Mouse (Mus musculus) limb, embryonic 14.5 days (tissue): ENCODE results near the gene Pigm. TPM values are rescaled to one million over a fixed set of nuclear protein-coding genes. Genes with fewer than 3 reads are reported as not detected.

ENCODE experiments used
- ATAC-seq: fragments of 200-750 bp; cut with Nextera tagmentation; 2 replicates; pipeline ENCODE4 v1.8.0; 2017; ENCODE audit warnings: low read depth, moderate number of reproducible peaks, moderate TSS enrichment; ENCODE audit not compliant: low FRiP score
- DNase-seq: peaks from one replicate; pipeline ENCODE4 v3.0.0-alpha.2; 2015; ENCODE audit warnings: low spot score
- H3K27ac ChIP-seq: fragments of 300-500 bp; sonication (generic); replicated peaks from 2 replicates; pipeline ENCODE4 v1.5.1; 2014; ENCODE audit warnings: low read depth, mild to moderate bottlenecking, low read length, moderate library complexity, mixed read lengths
- H3K27me3 ChIP-seq: fragments of 300-500 bp; sonication (generic); 2 replicates; pipeline ENCODE4 v1.6.1; 2014; ENCODE audit warnings: low read length, mixed read lengths; ENCODE audit not compliant: control insufficient read depth, insufficient read depth
- H3K36me3 ChIP-seq: fragments of 300-500 bp; sonication (generic); 2 replicates; pipeline ENCODE4 v1.6.1; 2014; ENCODE audit warnings: mild to moderate bottlenecking, low read length, moderate library complexity, mixed read lengths; ENCODE audit not compliant: control insufficient read depth, insufficient read depth
- H3K4me1 ChIP-seq: fragments of 300-500 bp; sonication (generic); 2 replicates; pipeline ENCODE4 v1.6.1; 2014; ENCODE audit warnings: antibody characterized with exemption, low read length, mixed read lengths; ENCODE audit not compliant: control insufficient read depth, insufficient read depth
- H3K4me2 ChIP-seq: fragments of 300-500 bp; sonication (generic); replicated peaks from 2 replicates; pipeline ENCODE4 v1.6.1; 2014; ENCODE audit warnings: low read depth, mild to moderate bottlenecking, low read length, moderate library complexity; ENCODE audit not compliant: severe bottlenecking
- H3K4me3 ChIP-seq: fragments of 300-500 bp; sonication (generic); replicated peaks from 2 replicates; pipeline ENCODE4 v1.5.1; 2014; ENCODE audit warnings: low read length
- H3K9ac ChIP-seq: fragments of 300-500 bp; sonication (generic); 2 replicates; pipeline ENCODE4 v1.6.1; 2014; ENCODE audit warnings: mild to moderate bottlenecking, low read depth, low read length, moderate library complexity; ENCODE audit not compliant: severe bottlenecking
- H3K9me3 ChIP-seq: fragments of 300-500 bp; sonication (generic); 2 replicates; pipeline ENCODE4 v1.6.1; 2016; ENCODE audit warnings: low read length; ENCODE audit not compliant: control insufficient read depth
- POLR2A ChIP-seq: fragments of 200-500 bp; IDR thresholded peaks from 2 replicates; pipeline ENCODE4 v1.8.0; 2012; ENCODE audit warnings: inconsistent platforms, mild to moderate bottlenecking, moderate library complexity, borderline replicate concordance; ENCODE audit not compliant: insufficient read depth, insufficient read length; ENCODE audit errors: extremely low read depth
- WGBS: fragments of 180-500 bp; shearing (Covaris S2); extraction: QIAGEN DNeasy Blood & Tissue Kit; methylation state at CpG from one replicate; pipeline ENCODE4 v1.1.7; 2014; 5-methylcytosine and 5-hydroxymethylcytosine counted together
- polyA plus RNA-seq, 2 experiments: library from polyadenylated mRNA; depleted of rRNA in 1 of 2; stranded (reverse) in 1 of 2; unstranded in 1 of 2; fragments of >200 nt; fragmentation: Nextera tagmentation in 1 of 2; extraction: Ambion mirVana in 1 of 2; gene quantifications; 2 replicates each; pipeline versions ENCODE4 v1.2.1 to v1.2.3; 2012 to 2014

Pigm gene
- polyA plus RNA-seq, 2 experiments, result 6.7 to 9.6 TPM

DNA sequence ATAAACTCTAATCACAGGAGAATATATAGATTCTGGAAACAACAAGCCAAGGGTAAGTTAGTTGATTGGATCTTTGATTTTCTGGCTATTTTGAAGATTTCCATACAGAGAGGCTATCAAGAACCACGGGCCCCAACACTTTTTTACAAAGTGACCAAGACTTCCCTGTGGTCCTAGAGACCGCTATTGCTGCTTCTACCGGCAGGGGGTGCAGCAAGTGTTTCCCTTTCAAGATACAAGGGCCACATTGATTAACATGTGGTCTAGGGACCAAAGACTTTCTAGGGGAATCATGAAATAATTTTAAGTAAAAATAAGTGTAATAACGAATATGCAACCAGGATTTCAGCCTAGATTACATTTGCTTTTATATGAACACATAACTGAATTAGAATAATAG, 34.5 kb downstream of the Pigm start:
- peak; percentile 43 for DNase-seq
- WGBS, result 8% methylated on average over 4 of the region's 4 CpGs
- no peak overlapping the region for H3K4me2 ChIP-seq
- no peaks in the 10 kb centered on the region for H3K27me3 ChIP-seq
- no peak overlapping the region for H3K27ac ChIP-seq
- ATAC-seq, result no peak
- no peaks in the 10 kb centered on the region for H3K4me1 ChIP-seq
- no peak overlapping the region for H3K4me3 ChIP-seq
- no peak for TF ChIP-seq POLR2A
- no peaks in the 10 kb centered on the region for H3K36me3 ChIP-seq
- no peaks in the 10 kb centered on the region for H3K9me3 ChIP-seq
- no peak overlapping the region for H3K9ac ChIP-seq

DNA sequence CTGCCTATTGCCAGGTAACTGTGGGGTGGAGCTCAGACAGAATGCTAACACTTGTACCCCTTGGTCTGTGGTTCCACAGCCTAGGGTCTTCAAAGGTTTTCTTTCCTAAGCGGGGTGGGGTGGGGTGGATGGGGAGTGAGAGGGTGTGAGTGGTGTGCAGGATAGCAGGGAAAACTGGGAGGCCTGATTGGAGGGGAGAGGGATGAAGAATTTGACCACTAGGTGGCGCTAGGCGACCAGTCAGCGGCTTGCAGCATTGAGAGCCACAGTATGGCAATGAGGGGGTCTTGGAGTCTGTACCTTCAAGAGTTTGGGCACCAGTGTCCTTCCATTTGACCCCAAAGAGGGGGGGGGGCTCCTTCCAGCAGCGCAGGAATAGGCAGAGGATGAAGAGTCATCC, 35.9 kb downstream of the Pigm start:
- no peaks in the 10 kb centered on the region for H3K27me3 ChIP-seq
- WGBS, result 0% methylated on average over 5 of the region's 5 CpGs
- H3K9me3 ChIP-seq, result no peaks in the 10 kb centered on the region
- no peak overlapping the region for H3K27ac ChIP-seq
- no peaks in the 10 kb centered on the region for H3K4me1 ChIP-seq
- H3K4me3 ChIP-seq, result no peak overlapping the region
- DNase-seq, result peak; percentile 77
- H3K4me2 ChIP-seq, result no peak overlapping the region
- H3K9ac ChIP-seq, result no peak overlapping the region
- TF ChIP-seq POLR2A, result no peak
- H3K36me3 ChIP-seq, result no peaks in the 10 kb centered on the region
- ATAC-seq, result peak; percentile 80; the same call in 1 of the 2 replicates

DNA sequence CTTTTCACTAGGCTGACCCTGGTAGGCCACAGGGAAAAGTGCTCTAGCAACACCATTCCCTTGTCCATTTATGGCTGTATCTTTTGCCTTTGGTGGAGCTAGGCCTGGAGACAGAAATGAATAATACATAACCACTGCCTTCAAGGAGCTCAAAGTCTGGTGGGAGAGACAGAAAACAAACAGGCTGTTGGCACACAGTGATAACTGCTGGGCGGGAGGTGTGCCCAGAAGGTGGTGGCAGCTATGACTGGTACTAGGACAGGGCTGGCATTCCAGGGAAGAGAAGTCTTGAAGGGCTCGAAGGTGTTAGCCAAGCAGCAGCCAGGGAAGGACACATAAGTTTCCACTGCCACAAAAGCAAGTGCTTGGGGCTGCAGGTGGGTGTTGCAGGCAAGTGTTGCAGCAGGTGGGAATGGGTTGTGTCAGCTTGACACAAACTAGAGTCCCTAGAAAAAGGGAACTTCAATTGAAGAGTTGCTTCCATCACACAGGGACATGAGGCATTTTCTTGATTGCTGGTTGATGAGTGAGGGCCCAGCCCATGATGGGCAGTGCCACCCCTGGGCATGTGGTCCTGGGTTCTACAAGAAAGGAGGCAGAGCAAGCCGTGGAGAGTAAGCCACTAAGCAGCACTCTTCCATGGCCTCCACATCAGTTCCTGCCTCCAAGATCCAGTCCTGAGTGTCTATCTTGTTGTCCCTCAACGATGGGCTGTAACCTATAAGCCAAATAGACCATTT, 37.3 kb downstream of the Pigm start:
- ATAC-seq, result no peak
- Histone ChIP-seq H3K9me3 (no peaks in the 10 kb centered on the region), H3K36me3 (no peaks in the 10 kb centered on the region), H3K4me2 (no peak overlapping the region), H3K27ac (no peak overlapping the region), H3K4me1 (no peaks in the 10 kb centered on the region), H3K27me3 (no peaks in the 10 kb centered on the region), H3K4me3 (no peak overlapping the region), H3K9ac (no peak overlapping the region)
- no peak for DNase-seq
- 80% methylated on average over 4 of the region's 4 CpGs for WGBS
- TF ChIP-seq POLR2A, result no peak

DNA sequence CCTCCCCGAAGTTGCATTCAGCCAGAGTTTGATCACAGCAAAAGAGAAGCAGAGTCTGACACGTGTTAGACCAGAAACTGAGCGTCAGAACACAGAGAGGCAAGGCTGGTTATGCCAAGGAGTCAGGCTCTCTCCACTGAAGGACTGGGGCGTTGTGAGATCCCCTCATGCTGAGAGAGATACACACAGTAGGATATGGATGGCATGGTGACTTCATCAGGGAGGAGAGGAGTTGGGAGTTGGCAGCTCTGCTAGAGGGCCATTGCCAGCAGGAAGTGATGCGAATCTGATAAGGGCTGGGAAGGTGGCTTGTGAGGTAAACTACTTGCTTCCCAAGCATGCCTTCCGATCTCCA, 37.9 kb downstream of the Pigm start:
- Histone ChIP-seq H3K9me3 (no peaks in the 10 kb centered on the region), H3K9ac (no peak overlapping the region), H3K27me3 (no peaks in the 10 kb centered on the region), H3K36me3 (no peaks in the 10 kb centered on the region), H3K4me1 (no peaks in the 10 kb centered on the region), H3K27ac (no peak overlapping the region), H3K4me3 (no peak overlapping the region), H3K4me2 (no peak overlapping the region)
- WGBS, result 85% methylated on average over 6 of the region's 6 CpGs
- no peak for TF ChIP-seq POLR2A
- ATAC-seq (no peak), DNase-seq (no peak)

DNA sequence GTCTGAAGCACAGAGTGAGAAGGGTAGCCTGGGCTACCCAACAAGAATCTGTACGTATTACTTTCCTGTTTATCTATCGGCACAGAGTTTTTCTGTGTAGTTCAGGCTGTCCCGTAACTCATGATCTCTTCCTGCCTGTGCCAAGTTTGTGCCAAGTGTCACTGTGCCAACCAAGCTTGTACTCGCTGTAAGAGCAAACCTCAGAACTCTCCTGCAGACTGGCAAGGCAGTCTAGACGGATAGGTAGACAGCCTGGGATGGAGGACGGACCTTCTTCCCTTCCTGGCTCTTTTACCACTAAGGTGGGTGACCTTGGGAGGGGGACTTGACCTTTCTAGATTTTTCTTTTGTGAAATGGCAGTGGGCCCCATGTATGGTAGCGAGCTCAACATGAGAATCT, 38.7 kb downstream of the Pigm start:
- Histone ChIP-seq H3K4me3 (no peak overlapping the region), H3K27me3 (no peaks in the 10 kb centered on the region), H3K9me3 (no peaks in the 10 kb centered on the region), H3K4me1 (no peaks in the 10 kb centered on the region), H3K27ac (no peak overlapping the region), H3K4me2 (no peak overlapping the region), H3K9ac (no peak overlapping the region), H3K36me3 (no peaks in the 10 kb centered on the region)
- WGBS, result 85% methylated on average over 7 of the region's 7 CpGs
- DNase-seq, result no peak
- no peak for TF ChIP-seq POLR2A
- ATAC-seq, result no peak
